Mouse (Mus musculus) heart, embryonic 13.5 days (tissue): Measurements from ENCODE around the gene Rbfox3. TPM values are rescaled to one million over a fixed set of nuclear protein-coding genes. Genes with fewer than 3 reads are reported as not detected.

Experiments
- ATAC-seq: fragments of 200-750 bp; cut with Nextera tagmentation; 2 replicates; pipeline ENCODE4 v1.8.0; 2017; ENCODE audit warnings: moderate TSS enrichment; ENCODE audit not compliant: insufficient number of reproducible peaks, low FRiP score, low TSS enrichment; ENCODE audit errors: extremely low read depth
- H3K27ac ChIP-seq: fragments of 300-500 bp; sonication (generic); replicated peaks from 2 replicates; pipeline ENCODE4 v1.5.1; 2015; ENCODE audit warnings: moderate library complexity, mild to moderate bottlenecking, inconsistent platforms
- H3K27me3 ChIP-seq: fragments of 300-500 bp; sonication (generic); replicated peaks from 2 replicates; pipeline ENCODE4 v1.6.1; 2015; ENCODE audit warnings: mild to moderate bottlenecking, inconsistent platforms
- H3K36me3 ChIP-seq: fragments of 300-500 bp; sonication (generic); 2 replicates; pipeline ENCODE4 v1.6.1; 2015; ENCODE audit warnings: mild to moderate bottlenecking, inconsistent platforms
- H3K4me1 ChIP-seq: fragments of 300-500 bp; sonication (generic); 2 replicates; pipeline ENCODE4 v1.6.1; 2015; ENCODE audit warnings: inconsistent platforms
- H3K4me2 ChIP-seq: fragments of 300-500 bp; sonication (generic); 2 replicates; pipeline ENCODE4 v1.6.1; 2015; ENCODE audit warnings: inconsistent platforms, mild to moderate bottlenecking, moderate library complexity
- H3K4me3 ChIP-seq: fragments of 300-500 bp; sonication (generic); 2 replicates; pipeline ENCODE4 v1.5.1; 2015; ENCODE audit warnings: moderate library complexity, mild to moderate bottlenecking, inconsistent platforms
- H3K9ac ChIP-seq: fragments of 300-500 bp; sonication (generic); 2 replicates; pipeline ENCODE4 v1.6.1; 2015; ENCODE audit warnings: inconsistent platforms, mild to moderate bottlenecking, moderate library complexity
- H3K9me3 ChIP-seq: fragments of 300-500 bp; sonication (generic); 2 replicates; pipeline ENCODE4 v1.6.1; 2016; ENCODE audit warnings: inconsistent platforms
- WGBS: fragments of 180-500 bp; shearing (Covaris S2); methylation state at CpG from one replicate; pipeline ENCODE4 v1.1.7; 2015; ENCODE audit warnings: mixed read lengths; 5-methylcytosine and 5-hydroxymethylcytosine counted together
- polyA plus RNA-seq: library from polyadenylated mRNA; unstranded; fragments of >200 nt; fragmentation: Nextera tagmentation; extraction: Ambion mirVana; gene quantifications from 2 replicates; pipeline ENCODE4 v1.2.1, GENCODE M21; 2015

Rbfox3 gene
- polyA plus RNA-seq, 1 experiment from 2014 or later = 0.13 TPM

DNA sequence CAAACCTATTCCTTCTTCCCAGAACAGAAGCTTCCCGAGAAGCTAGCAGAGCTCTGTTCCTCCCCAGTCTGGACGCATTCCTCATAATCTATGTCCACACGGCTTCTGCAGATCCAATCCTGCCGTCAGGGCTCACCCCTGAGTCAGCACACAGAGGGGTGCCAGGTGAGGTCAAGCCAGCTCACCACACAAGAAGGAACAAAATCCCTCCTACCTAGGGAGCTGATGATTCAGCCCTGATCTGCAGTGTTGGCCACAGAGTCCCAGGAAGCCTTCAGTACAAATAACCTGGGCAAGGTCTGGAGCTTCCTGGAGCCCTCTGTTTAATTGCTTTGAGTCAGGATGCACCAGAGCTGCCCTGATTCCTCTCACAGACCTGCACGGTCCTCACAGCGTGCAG is 60.0 kb downstream of the Rbfox3 start:
- no peaks in the 10 kb centered on the region for H3K9me3 ChIP-seq

DNA sequence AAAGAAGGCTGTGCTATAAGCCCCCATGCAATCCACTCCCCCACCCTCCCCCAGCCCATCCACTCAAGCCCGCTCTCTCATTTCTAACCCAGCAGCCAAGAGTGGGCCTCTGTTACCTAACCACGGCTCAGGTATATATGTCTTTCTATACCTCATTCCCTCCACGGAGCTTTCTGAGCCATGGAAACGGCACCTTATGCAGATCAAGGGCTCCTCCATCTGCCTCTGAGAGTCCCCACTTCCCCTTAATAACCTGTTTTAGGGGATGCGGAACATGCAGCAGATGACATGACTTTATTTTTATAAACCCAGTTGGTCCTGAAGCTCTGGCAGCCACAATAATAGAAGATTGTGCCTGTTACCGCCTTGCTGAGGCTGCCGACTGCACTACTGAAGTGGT is 63.4 kb downstream of the Rbfox3 start:
- Histone ChIP-seq H3K36me3 (no peaks in the 10 kb centered on the region), H3K4me2 (no peak overlapping the region), H3K9ac (no peak overlapping the region), H3K9me3 (no peaks in the 10 kb centered on the region), H3K27ac (no peak overlapping the region), H3K4me1 (no peaks in the 10 kb centered on the region), H3K4me3 (no peak overlapping the region), H3K27me3 (peaks cover 12% of the 10 kb centered on the region; the same call in 1 of the 2 replicates)
- 78% methylated on average over 7 of the region's 7 CpGs for WGBS
- ATAC-seq = no peak

More for the DNA sequence above, 60.0 kb downstream of the Rbfox3 start:
- WGBS = 58% methylated on average over 6 of the region's 6 CpGs
- no peaks in the 10 kb centered on the region for H3K4me1 ChIP-seq
- no peak overlapping the region for H3K27ac ChIP-seq
- H3K36me3 ChIP-seq = no peaks in the 10 kb centered on the region
- ATAC-seq = no peak
- H3K4me2 ChIP-seq = no peak overlapping the region
- no peak overlapping the region for H3K9ac ChIP-seq
- no peak overlapping the region for H3K4me3 ChIP-seq
- peaks cover 12% of the 10 kb centered on the region; the same call in 1 of the 2 replicates for H3K27me3 ChIP-seq

DNA sequence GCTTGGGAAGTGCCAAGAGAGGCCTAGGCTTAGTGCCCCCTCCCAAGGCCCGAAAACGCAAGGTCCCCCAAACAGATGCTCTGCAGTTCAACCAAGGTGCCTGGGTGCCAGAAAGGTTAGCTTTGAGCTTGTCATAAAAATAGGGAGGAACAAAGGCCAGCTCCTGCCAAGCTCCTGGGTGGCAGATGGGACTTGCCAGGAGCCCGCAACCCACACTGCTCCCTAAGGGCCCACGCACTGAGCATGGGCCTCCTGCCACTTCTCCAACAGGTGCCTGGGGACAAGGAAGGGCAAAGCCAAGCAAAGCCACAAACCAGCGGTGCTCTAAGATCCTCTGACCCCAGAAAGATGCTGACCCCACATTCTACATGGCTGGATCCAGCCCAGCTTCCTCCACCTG is 70.4 kb downstream of the Rbfox3 start:
- H3K4me3 ChIP-seq = no peak overlapping the region
- H3K27me3 ChIP-seq = peaks cover 12% of the 10 kb centered on the region; the same call in 1 of the 2 replicates
- H3K9me3 ChIP-seq = no peaks in the 10 kb centered on the region
- H3K36me3 ChIP-seq = no peaks in the 10 kb centered on the region
- peaks cover 5% of the 10 kb centered on the region; the same call in 1 of the 2 replicates for H3K4me1 ChIP-seq
- no peak overlapping the region for H3K4me2 ChIP-seq
- 86% methylated on average over 5 of the region's 5 CpGs for WGBS
- no peak overlapping the region for H3K27ac ChIP-seq
- H3K9ac ChIP-seq = no peak overlapping the region
- ATAC-seq = no peak

DNA sequence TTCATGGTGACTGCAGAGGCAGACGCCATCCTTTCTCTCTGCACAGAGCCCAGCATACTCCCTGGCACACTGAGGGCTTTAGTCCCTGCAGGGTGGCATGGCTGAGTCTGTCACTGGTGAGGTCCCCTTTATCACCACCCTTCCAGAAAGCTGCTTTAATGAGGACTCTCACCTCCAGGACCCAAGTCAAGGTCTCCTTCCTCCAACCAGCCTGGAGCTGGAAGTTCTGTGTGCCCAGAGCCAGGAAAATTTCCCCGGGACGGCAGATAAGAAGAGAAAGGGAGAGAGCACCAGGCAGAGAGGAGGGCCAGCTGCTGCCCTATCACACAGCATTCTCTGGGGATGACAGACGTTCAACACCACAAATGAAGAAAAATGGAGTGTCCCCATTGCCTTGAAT is 73.2 kb downstream of the Rbfox3 start:
- no peaks in the 10 kb centered on the region for H3K36me3 ChIP-seq
- 18% methylated on average over 4 of the region's 4 CpGs for WGBS
- ATAC-seq = no peak
- no peak overlapping the region for H3K4me3 ChIP-seq
- H3K27ac ChIP-seq = no peak overlapping the region
- H3K27me3 ChIP-seq = peaks cover 12% of the 10 kb centered on the region; the same call in 1 of the 2 replicates
- H3K4me2 ChIP-seq = no peak overlapping the region
- H3K9ac ChIP-seq = no peak overlapping the region
- H3K4me1 ChIP-seq = peaks cover 5% of the 10 kb centered on the region; the same call in 1 of the 2 replicates
- H3K9me3 ChIP-seq = no peaks in the 10 kb centered on the region

DNA sequence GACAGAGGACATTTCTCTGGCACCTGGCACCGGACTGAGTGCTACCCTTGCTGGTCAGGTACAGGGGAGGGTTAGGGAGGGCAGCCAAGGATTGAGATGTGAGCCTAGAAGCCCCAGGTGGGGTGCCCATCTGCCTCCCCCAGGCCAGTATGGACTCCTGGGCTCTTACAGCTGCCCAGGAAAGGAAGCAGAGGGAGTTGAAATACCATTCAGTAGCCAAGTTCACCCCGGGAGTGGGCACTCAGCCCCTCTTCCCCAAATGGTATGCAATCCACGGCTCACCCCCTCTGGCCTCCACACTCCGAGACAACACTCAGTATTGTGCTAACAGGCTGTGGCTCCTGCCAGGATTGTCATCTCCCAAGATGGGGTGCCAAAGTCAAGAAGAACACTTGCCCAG is 74.5 kb downstream of the Rbfox3 start:
- H3K4me1 ChIP-seq = peaks cover 5% of the 10 kb centered on the region; the same call in 1 of the 2 replicates
- no peak overlapping the region for H3K4me2 ChIP-seq
- H3K9me3 ChIP-seq = no peaks in the 10 kb centered on the region
- no peak overlapping the region for H3K9ac ChIP-seq
- peaks cover 5% of the 10 kb centered on the region; the same call in 1 of the 2 replicates for H3K27me3 ChIP-seq
- H3K36me3 ChIP-seq = no peaks in the 10 kb centered on the region
- H3K27ac ChIP-seq = no peak overlapping the region
- no peak overlapping the region for H3K4me3 ChIP-seq
- 70% methylated on average over 4 of the region's 4 CpGs for WGBS
- no peak for ATAC-seq

DNA sequence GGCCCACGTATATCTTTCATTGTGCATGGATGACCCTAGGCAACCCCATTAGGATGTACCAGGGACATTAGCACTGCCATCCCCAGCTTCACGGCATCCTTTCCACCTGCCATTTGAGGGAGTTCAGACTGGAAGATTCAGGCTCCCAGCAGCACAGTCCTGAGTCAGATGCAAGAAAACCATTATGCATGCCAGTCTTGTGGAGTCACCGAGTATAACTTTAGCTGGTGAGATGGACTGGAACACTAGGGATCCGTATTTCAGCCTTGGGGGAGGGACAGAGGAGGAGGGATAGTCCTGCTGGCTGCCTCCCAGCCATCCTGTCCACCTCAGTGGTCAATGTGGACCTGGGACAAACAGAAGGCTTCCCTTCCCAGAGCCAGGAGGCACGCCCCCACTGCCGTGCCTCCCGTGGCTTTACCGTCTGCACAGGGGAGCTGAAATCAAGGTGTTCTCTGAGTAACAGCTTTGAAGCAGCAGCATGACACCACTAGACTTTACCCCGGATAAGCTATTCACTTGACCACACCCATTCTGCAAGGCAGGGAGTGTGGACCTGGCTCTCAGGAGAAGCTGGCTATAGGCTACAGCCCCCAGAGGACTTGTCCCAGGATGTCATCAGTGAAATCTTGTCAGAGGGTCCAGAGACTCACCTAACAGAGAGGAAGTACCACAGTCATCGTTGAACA is 78.5 kb downstream of the Rbfox3 start:
- no peak overlapping the region for H3K4me3 ChIP-seq
- no peak for ATAC-seq
- WGBS = 68% methylated on average over 10 of the region's 10 CpGs

DNA sequence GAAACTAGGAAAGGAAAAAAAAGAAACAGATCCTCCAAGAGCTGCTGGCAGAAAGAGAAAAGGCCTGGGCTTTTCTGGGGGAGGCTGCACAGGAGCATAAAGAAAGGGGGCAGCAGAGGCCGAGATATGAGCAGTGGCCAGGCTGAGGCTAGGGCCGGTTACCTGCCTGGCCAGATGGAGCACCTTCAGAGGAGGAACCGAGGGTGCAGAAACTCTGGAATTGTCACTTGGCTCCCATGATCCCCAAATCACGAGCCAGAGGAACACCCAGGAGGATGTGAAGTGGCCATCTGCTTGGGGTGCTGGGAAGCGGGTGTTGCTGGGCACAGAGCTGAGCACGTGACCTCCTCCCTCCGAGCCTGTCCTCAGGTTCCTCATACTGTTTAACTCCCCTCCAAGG is 79.7 kb downstream of the Rbfox3 start:
- no peaks in the 10 kb centered on the region for H3K4me1 ChIP-seq
- ATAC-seq = no peak
- no peak overlapping the region for H3K4me3 ChIP-seq
- peaks cover 13% of the 10 kb centered on the region for H3K27me3 ChIP-seq
- no peak overlapping the region for H3K4me2 ChIP-seq
- no peaks in the 10 kb centered on the region for H3K36me3 ChIP-seq
- H3K27ac ChIP-seq = no peak overlapping the region
- WGBS = 59% methylated on average over 7 of the region's 7 CpGs
- H3K9me3 ChIP-seq = no peaks in the 10 kb centered on the region
- H3K9ac ChIP-seq = no peak overlapping the region

More for the DNA sequence above, 78.5 kb downstream of the Rbfox3 start:
- H3K27ac ChIP-seq = no peak overlapping the region
- H3K4me1 ChIP-seq = peaks cover 1% of the 10 kb centered on the region; the same call in 1 of the 2 replicates
- H3K36me3 ChIP-seq = no peaks in the 10 kb centered on the region
- no peak overlapping the region for H3K9ac ChIP-seq
- peaks cover 6% of the 10 kb centered on the region; the same call in 1 of the 2 replicates for H3K27me3 ChIP-seq
- no peak overlapping the region for H3K4me2 ChIP-seq
- H3K9me3 ChIP-seq = no peaks in the 10 kb centered on the region

DNA sequence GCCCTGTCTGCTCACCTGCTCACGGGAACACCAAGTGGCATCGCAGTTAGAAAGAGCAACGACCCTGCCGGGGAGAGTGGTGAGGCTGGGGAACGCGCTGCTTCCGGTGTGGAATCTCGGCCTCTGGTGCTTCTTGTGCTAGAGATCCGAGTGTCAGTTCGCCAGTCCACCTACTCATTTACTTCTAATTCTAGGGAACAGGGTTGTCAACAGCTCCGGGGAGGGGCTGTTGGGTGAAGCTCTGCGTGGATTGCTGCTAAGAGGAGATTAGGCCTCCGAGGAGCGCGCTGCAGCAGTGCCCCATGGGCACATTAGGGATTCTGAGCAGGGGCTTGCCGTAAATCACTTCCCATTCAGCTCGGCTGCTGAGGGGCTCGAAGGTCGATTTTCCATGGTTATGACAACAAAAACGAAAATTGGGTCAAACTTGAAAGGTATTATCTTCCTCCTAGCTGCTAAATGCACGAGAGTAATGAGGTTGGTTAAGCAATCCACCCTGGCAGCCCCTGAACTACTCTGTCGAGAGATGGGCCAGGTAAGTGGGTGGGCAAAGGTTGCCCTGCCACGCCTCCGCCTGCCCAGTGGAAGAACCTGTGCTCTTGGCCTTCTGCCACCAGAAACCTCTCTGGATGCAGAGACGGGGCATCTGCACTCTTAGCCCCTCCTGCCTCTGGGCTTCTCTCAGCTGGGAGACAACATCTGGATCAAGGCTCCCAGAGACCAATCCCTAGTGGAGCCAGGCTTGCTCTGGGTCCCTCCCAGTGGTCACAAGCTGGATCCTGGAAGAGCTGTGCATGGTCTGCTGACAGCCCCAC is 85.9 kb downstream of the Rbfox3 start:
- H3K27me3 ChIP-seq = peaks cover 21% of the 10 kb centered on the region
- no peaks in the 10 kb centered on the region for H3K36me3 ChIP-seq
- H3K4me2 ChIP-seq = no peak overlapping the region
- H3K9ac ChIP-seq = no peak overlapping the region
- H3K4me1 ChIP-seq = no peaks in the 10 kb centered on the region
- no peaks in the 10 kb centered on the region for H3K9me3 ChIP-seq
- H3K27ac ChIP-seq = no peak overlapping the region
- 51% methylated on average over 25 of the region's 25 CpGs for WGBS
- H3K4me3 ChIP-seq = no peak overlapping the region
- no peak for ATAC-seq

DNA sequence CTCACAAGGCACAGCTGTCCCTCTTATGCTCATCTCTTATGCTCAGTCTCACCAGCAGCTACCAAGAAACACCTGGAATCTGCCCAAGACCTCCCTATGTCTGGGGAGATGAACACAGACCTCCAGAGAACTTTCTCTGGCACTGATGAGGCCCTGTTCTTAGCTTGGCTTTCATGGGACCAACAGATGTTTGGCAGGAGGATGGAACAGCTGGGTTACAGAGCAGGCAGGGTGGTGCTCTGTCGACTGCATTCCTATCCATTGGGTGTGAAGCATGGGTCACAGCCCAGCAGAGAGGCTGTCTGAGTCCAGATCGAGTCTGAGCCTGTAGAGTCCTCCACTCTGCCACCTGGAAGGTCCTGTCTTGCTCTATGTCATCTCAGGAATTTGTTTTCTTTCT is 90.0 kb downstream of the Rbfox3 start:
- no peaks in the 10 kb centered on the region for H3K9me3 ChIP-seq
- no peak overlapping the region for H3K27ac ChIP-seq
- H3K9ac ChIP-seq = no peak overlapping the region
- H3K4me1 ChIP-seq = no peaks in the 10 kb centered on the region
- peaks cover 14% of the 10 kb centered on the region; the same call in 1 of the 2 replicates for H3K27me3 ChIP-seq
- 37% methylated on average over 2 of the region's 2 CpGs for WGBS
- no peak overlapping the region for H3K4me2 ChIP-seq
- no peak overlapping the region for H3K4me3 ChIP-seq
- no peak for ATAC-seq
- no peaks in the 10 kb centered on the region for H3K36me3 ChIP-seq

DNA sequence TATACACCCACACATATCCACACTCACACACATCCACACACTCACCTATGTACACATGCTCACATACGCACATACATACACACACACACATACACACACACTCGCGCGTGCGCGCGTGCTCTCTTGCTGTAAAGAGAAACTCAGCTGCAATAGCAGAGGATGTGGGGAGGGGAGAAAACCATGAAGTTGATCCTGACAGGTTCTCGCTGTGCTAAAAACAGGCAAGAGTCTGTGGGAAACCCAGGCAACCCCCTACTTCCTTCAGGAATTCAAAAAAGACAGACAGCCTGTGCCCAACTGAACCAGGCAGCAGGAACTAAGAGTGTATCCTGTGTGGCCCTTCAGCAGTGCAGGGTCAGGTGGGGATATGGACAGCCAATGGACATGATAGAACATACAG is 92.9 kb downstream of the Rbfox3 start:
- no peak for ATAC-seq
- H3K4me1 ChIP-seq = no peaks in the 10 kb centered on the region

DNA sequence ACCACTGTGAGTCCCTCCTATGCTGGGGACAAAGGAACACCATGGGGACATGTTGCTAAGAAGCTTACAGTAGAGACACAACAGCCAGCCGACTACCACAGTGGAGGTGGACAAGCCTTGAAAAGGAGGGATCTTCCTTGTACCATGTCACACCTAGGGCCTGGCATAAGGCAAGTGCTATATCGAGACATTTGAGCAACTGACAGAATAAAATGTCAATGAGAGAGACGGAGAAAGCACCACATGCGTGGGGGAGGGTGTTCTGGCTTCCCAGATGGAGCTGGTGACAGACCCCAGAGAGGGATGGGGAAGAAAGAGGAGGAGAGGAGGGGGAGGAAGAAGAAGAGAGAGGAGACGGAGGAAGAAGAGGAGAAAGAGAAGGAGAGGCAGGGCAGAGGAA is 96.3 kb downstream of the Rbfox3 start:
- H3K9me3 ChIP-seq = no peaks in the 10 kb centered on the region
- H3K36me3 ChIP-seq = no peaks in the 10 kb centered on the region
- 63% methylated on average over 5 of the region's 5 CpGs for WGBS
- no peaks in the 10 kb centered on the region for H3K4me1 ChIP-seq
- no peak overlapping the region for H3K9ac ChIP-seq
- H3K27me3 ChIP-seq = peaks cover 2% of the 10 kb centered on the region; the same call in 1 of the 2 replicates
- H3K4me3 ChIP-seq = no peak overlapping the region
- H3K4me2 ChIP-seq = no peak overlapping the region
- no peak overlapping the region for H3K27ac ChIP-seq
- no peak for ATAC-seq

More for the DNA sequence above, 92.9 kb downstream of the Rbfox3 start:
- no peak overlapping the region for H3K9ac ChIP-seq
- H3K27me3 ChIP-seq = peaks cover 1% of the 10 kb centered on the region; the same call in 1 of the 2 replicates
- H3K4me2 ChIP-seq = no peak overlapping the region
- H3K36me3 ChIP-seq = no peaks in the 10 kb centered on the region
- 88% methylated on average over 8 of the region's 8 CpGs for WGBS
- no peak overlapping the region for H3K4me3 ChIP-seq
- H3K27ac ChIP-seq = no peak overlapping the region
- no peaks in the 10 kb centered on the region for H3K9me3 ChIP-seq
